Mouse (Mus musculus) olfactory bulb, adult 2 months (tissue): Measurements from ENCODE around the gene Rpl38.

Source experiments
- CTCF ChIP-seq: fragments of 200-500 bp; IDR thresholded peaks from 2 replicates; pipeline ENCODE4 v1.5.1; 2012; ENCODE audit warnings: low read depth, mild to moderate bottlenecking, low read length, moderate library complexity; ENCODE audit not compliant: insufficient read depth
- POLR2A ChIP-seq: fragments of 200-500 bp; IDR thresholded peaks from 2 replicates; pipeline ENCODE4 v1.6.1; 2012; ENCODE audit warnings: mild to moderate bottlenecking, low read depth, low read length, moderate library complexity; ENCODE audit not compliant: insufficient read depth

GRCm38 (mm10) chr11:114683029-114683721 lies 14.9 kb downstream of the Rpl38 start:
- no peak for TF ChIP-seq CTCF
- no peak for TF ChIP-seq POLR2A
